Mouse (Mus musculus) liver, postnatal 0 days (tissue): ENCODE data around the gene Gm4737.

Experiments used
- CTCF ChIP-seq: sonication (generic); IDR thresholded peaks from 2 replicates; pipeline ENCODE4 v1.5.1; 2016; ENCODE audit warnings: antibody characterized with exemption, low read depth
- EP300 ChIP-seq: IDR thresholded peaks from 2 replicates; pipeline ENCODE4 v1.6.1; 2016; ENCODE audit warnings: antibody characterized with exemption, low read depth, mild to moderate bottlenecking

DNA sequence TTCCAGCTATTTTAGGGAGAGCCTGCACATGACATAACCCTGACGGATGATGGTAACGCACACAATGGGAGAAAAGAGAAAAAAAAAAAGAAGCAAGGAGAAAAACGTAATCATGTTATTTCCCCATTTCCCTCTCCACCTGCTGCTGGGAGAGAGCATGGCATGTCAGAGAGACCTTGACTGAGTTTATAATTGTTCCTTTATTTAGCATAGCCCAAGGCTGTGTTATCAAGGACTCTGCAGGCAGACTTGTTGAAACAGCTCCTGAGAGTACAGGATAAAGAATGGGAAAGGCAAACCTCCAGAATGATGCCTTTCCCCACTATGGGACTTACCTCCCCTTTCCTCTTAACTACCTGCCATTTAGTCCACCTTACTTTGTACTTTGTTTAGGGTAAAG lies 7.9 kb downstream of the Gm4737 start:
- TF ChIP-seq CTCF (no peak), EP300 (no peak)
